Mouse (Mus musculus): Measurements from ENCODE around the gene Ccdc134.

Gene Ccdc134

DNA sequence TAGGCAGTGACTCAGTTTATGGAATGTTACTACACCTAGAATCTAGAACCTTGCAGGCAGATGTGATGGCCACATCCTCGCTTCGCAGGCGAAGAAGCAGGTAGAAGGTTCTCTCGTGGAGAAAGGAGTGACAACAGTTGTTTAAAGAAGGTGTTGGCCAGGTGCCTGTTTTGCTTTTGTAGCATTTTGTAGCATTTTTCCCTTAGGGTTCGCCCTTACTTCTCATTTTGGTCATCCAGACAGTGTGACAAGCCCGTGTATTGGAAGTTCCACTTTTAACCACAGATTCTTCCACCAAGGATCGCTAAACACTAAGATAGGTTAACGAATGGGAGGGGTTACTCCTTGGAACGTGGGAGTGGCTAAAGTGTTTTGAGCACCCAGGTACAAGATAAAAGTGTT lies 20.8 kb downstream of the Ccdc134 start:
- peak; percentile 50 for DNase-seq (ENCODE audit: low spot score)

DNA sequence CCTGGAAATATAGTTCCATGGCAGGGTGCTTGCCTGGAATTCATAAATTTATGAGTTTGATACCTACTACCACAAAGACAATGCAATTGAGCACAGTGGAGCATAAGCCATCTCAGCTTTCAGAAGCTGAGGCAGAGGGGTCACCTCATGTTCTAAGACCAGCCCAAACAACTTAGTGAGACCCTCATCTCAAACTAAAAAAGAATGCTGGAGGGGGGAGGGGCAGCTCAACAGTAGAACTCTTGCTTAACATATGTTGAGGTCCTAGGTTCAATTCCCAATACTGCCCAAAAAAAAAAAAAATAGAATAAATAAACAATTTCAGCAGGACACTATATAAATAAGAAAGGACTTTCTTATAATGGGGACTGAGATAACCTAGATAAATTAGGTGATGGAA lies 22.3 kb downstream of the Ccdc134 start:
- DNase-seq (ENCODE audit: low spot score), result no peak

GRCm38 (mm10) chr15:82151176-82151575 lies 23.5 kb downstream of the Ccdc134 start:
- no peak for DNase-seq (ENCODE audit: low spot score)

DNA sequence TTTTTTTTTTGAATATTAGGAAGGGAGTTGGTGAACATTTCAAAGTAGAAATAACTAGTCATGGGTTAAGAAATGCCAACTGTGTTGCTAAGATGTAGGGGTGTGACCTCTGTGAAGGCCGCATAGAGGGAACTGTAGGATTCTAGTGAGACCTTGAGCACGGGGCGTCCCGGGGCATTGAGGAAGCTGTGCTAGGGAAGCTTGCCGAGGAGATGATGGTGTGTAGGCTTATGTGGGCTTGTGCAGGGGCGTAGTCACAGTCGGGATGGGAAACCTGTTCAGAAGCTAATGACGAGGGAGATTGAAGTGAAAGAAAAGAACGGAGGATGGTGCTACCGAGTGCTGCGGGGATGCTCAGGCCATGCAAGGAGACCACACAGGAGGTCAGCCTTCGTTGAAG lies 24.3 kb downstream of the Ccdc134 start:
- DNase-seq (ENCODE audit: low spot score), result no peak

- DNase-seq (ENCODE audit: low spot score), result no peak
Observed at GRCm38 (mm10) chr15:82152435-82152834, 24.7 kb downstream of the Ccdc134 start.

DNA sequence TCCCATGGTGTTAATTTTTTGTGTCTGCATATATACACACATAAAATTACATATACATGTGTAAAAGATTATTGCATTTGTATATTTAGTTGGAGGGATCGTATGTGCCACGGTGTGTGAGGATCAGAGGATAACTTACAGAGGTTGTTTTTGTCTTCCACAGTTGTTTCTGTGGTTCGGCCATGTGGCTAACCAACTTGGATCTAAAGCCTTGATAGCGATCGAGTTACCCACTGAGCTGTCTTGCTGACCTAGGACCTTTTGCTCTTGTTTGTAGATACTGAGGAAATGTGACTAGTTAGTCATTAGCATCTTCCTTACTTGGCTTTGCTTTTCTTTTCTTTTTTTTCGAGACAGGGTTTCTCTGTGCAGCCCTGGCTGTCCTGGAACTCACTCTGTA lies 28.6 kb downstream of the Ccdc134 start:
- DNase-seq (ENCODE audit: low spot score), result no peak

DNA sequence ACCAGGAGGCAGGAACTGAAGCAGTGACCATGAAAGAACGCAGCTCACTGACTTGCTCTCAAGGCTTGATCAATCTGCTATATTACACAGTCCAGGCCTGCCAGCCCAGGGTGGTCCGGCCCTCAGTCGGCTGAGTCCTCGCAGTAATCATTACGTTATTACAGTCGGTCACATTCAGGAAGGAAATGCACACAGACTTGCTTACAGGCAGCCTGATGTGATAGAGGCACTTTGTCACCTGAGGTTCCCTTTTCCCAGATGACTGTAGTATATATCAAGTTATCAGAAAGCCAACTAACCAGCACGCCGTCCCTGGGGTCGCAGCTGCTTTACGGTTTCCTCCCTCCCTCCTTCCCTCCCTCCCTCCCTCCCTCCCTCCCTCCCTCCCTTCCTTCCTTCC lies 29.2 kb downstream of the Ccdc134 start:
- DNase-seq (ENCODE audit: low spot score), result no peak

GRCm38 (mm10) chr15:82158243-82159035 lies 30.7 kb downstream of the Ccdc134 start:
- no peak for DNase-seq (ENCODE audit: low spot score)

DNA sequence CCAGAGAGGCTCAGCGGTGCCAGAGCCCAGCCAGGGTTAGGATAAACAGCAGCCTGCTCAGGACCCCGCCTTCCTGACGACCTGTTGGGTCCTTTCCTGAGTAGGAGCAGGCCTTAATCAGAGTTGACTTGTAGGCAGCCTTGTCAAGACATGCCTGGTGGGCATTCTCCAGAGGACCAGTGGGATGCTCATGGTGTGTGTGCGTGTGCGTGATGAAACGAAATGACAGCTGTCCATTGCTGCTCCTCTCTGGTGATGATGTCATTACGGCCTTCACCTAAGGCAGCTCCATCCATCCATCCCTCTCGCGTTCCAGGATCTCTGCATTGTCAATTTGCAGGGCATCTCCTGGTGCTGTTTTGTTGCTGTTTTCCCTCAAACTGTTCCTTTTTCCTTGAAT lies 31.7 kb downstream of the Ccdc134 start:
- DNase-seq (ENCODE audit: low spot score), result no peak

DNA sequence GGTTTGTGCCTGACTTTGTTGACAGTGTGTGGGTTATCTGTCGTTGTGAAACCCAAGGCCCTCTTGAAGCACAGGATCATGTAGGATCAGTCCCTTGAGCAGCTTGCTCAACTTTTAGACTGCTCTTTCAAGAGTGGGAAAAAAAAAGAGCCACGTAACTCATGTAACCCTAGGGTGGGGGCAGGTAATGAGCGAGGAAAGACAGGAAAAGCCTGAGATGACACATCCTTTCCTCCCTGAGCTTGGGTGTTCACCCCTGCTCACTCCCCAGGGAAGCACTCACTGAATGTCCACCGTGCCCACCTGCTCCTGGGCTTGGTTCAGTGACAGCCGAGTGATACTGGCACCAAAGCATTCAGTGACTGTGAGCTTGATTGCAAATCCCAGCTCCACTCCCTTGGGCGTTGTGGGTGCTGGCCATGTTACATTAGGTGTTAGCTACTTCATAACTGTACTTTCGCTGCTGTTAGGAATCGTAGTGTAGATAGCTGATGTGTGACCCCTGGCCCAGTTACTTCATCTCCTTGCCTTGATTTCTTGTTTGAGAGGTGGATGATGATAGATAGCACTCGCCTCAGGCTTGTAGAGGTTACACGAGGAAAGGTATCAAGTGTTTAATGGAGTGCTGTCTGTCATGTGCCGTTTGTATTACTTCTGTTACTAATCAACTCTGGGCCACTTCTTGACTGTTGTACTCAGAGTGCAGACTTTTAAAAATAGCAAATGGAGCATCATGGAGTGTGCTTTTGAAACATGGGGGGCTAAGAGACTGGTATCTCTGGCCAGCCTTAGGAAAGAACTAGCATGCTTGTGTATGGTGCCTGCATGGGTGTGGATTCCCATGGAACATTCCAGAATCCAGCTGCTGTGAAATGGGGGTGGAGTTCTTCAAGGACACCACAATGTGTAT lies 33.3 kb downstream of the Ccdc134 start:
- peak; percentile 69 for DNase-seq (ENCODE audit: low spot score)

- no peak for DNase-seq (ENCODE audit: low spot score)
Observed at GRCm38 (mm10) chr15:82161965-82162600, 34.4 kb downstream of the Ccdc134 start.

GRCm38 (mm10) chr15:82163356-82164060 lies 35.8 kb downstream of the Ccdc134 start:
- no peak for DNase-seq (ENCODE audit: low spot score)

DNA sequence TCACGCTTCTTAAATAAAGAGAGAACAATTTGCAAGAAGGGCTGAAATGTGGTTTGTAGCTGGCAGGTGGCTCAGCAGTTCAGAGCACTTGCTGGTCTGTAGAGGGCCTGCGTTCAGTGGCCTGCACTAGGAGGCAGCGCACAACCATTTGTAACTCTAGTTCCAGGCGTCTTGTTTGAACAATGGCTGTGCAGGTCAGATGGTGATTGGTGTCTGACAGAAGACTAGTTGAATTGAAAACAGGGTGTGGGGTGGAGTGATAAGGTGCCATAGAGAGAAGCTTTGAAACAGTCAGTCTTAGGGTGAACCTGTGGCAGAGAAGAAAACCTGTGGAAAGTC lies 36.3 kb downstream of the Ccdc134 start:
- DNase-seq (ENCODE audit: low spot score), result peak; percentile 65

DNA sequence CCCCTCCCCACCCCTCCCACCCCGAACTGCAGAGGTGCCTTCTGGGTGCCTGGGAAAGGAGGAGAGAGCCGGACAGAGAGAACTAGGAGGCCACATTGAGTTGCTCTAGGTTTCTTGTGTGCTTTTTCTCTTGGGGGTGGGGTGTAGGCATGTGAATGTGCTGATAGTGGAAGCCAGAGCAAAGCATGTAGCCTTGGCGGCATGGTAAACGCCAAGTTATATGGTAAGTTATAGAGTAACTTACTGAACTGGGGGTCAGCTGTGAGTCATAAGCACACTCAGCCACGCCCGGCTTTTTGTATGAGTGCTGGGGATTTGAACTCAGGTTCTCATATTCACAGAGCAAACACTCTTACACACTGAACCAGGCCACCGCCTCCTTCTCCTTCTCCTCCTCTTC lies 36.8 kb downstream of the Ccdc134 start:
- DNase-seq (ENCODE audit: low spot score), result peak; percentile 72

- DNase-seq (ENCODE audit: low spot score), result peak; percentile 80
Observed at GRCm38 (mm10) chr15:82165332-82166239, 37.9 kb downstream of the Ccdc134 start.

DNA sequence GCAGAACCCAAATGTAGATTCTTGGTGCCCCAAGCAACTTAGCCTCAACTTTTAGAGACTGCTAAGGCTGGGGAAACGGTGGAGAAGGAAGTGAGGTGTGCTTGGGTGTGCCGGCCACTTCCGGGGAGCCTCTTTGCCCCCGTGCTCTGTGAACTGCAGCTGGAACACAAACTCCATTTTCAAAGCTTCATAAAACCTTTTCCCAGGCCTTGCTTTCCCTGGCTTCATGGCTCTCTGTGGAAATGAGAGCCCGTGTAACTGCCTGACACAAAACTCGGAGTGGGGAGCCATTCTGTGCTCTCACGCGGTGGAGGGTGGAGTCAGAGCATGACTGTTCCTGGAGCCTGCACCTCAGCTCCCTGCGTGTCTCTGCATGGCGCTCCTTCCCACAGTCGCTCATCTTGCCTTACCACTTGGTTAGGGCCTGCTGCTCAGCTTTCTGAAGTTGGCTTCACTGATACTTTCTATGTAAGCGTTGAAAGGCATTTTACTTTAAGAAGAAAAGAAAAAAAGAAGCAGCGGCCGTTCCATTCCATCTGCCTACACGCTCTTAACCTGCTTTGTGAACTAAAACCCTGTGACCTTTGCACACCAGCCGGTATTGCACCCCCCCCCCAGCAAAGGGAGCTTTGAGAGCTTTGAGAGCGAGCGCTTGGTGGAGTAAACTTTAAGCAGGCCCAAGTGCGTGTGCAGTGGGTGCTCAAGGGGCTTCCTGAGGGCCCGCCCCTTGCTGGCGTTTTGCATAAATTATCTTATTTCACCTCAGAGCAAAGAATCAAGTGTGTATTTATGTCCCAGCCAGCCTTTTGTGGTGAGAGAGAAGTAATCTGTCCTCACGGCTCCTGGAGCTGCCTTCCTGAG lies 38.7 kb downstream of the Ccdc134 start:
- DNase-seq (ENCODE audit: low spot score), result peak; percentile 79

DNA sequence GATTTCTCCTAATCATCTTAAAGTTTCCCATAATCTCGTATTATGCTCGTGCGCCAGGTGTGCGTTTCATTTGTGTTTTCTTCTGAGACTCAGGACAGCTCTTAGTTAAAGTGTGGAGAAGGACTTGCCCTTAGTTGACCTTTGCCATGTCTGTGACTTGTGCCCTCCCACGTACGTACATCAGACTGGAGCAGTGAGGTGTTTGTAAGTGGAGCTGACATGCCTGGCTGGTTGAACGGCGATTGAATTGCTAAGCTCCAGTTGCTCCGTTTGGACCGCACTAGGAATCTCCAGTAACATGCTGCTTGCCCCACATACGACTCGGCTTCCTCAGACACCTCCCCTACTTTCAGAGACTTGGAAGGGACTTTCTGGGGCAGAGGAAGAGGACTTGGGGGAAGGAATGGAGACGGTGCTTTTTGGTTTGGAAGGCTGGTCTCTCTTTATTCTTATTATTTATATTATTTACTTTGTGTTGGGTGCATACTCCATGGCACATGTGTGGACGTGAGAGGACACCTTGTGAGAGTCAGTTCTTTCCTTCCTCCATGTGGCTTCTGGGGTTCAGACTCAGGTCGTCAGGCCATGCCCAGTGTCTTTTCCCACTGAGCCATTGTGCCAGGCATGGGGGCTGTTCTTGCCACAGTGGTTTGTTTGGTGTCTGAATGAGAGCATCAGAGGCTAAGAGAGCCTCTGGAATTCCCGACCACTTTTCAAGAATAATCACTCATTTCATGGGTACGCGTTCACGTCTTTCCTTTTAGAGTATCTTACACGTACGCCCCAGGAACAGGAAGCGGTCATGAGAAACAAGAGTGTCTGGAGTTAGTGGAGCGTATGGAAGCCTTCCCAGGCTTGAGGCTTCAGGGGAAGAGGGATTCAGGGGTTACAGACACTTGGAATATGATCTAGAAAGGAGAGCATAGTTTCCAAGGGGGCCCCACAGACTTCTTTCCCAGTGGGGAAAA lies 39.8 kb downstream of the Ccdc134 start:
- no peak for DNase-seq (ENCODE audit: low spot score)

DNA sequence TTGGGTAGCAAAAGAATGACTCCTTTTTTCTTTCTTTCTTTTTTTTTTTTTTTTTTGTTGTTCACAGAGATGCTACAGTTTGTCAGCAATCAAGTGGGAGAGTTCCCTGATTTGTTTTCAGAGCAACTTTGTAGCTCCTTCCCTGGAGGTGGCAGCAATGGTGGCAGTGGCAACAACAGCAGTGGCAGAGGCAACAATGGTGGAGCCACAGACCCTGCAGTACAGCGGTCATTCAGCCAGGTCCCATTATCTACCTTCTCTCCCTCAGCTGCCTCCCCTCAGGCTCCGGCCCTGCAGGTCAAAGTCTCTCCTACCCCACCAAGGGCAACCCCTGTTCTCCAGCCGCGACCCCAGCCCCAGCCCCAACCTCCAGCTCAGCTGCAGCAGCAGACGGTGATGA lies 41.9 kb downstream of the Ccdc134 start:
- DNase-seq (ENCODE audit: low spot score), result no peak
